Mouse (Mus musculus) forebrain, embryonic 13.5 days (tissue): ENCODE measurements around the gene Dhx36. TPM values are rescaled to one million over a fixed set of nuclear protein-coding genes. Genes with fewer than 3 reads are reported as not detected.

Source experiments
- ATAC-seq: fragments of 200-750 bp; cut with Nextera tagmentation; 2 replicates; pipeline ENCODE4 v1.8.0; 2017
- H3K27ac ChIP-seq: fragments of 300-500 bp; sonication (generic); 2 replicates; pipeline ENCODE4 v1.5.1; 2015; ENCODE audit warnings: inconsistent platforms, mild to moderate bottlenecking, moderate library complexity
- H3K27me3 ChIP-seq: fragments of 300-500 bp; sonication (generic); 2 replicates; pipeline ENCODE4 v1.6.1; 2015; ENCODE audit warnings: mild to moderate bottlenecking, inconsistent platforms
- H3K36me3 ChIP-seq: fragments of 300-500 bp; sonication (generic); 2 replicates; pipeline ENCODE4 v1.6.1; 2015; ENCODE audit warnings: mild to moderate bottlenecking, inconsistent platforms; ENCODE audit not compliant: poor library complexity, severe bottlenecking
- H3K4me1 ChIP-seq: fragments of 300-500 bp; sonication (generic); 2 replicates; pipeline ENCODE4 v1.6.1; 2015; ENCODE audit warnings: inconsistent platforms
- H3K4me2 ChIP-seq: fragments of 300-500 bp; sonication (generic); 2 replicates; pipeline ENCODE4 v1.6.1; 2015; ENCODE audit warnings: inconsistent platforms, mild to moderate bottlenecking, moderate library complexity
- H3K4me3 ChIP-seq: fragments of 300-500 bp; sonication (generic); 2 replicates; pipeline ENCODE4 v1.5.1; 2015; ENCODE audit warnings: mild to moderate bottlenecking, inconsistent platforms
- H3K9ac ChIP-seq: fragments of 300-500 bp; sonication (generic); 2 replicates; pipeline ENCODE4 v1.6.1; 2015; ENCODE audit warnings: mild to moderate bottlenecking, inconsistent platforms
- H3K9me3 ChIP-seq: fragments of 300-500 bp; sonication (generic); replicated peaks from 2 replicates; pipeline ENCODE4 v1.6.1; 2016; ENCODE audit warnings: inconsistent platforms
- WGBS: fragments of 180-500 bp; shearing (Covaris S2); methylation state at CpG from one replicate; pipeline ENCODE4 v1.1.7; 2015; 5-methylcytosine and 5-hydroxymethylcytosine counted together
- polyA plus RNA-seq: library from polyadenylated mRNA; unstranded; fragments of >200 nt; fragmentation: Nextera tagmentation; extraction: Ambion mirVana; gene quantifications from 2 replicates; pipeline ENCODE4 v1.2.1, GENCODE M21; 2015

The Dhx36 gene
- polyA plus RNA-seq, 1 experiment from 2014 or later: 46.1 TPM

DNA sequence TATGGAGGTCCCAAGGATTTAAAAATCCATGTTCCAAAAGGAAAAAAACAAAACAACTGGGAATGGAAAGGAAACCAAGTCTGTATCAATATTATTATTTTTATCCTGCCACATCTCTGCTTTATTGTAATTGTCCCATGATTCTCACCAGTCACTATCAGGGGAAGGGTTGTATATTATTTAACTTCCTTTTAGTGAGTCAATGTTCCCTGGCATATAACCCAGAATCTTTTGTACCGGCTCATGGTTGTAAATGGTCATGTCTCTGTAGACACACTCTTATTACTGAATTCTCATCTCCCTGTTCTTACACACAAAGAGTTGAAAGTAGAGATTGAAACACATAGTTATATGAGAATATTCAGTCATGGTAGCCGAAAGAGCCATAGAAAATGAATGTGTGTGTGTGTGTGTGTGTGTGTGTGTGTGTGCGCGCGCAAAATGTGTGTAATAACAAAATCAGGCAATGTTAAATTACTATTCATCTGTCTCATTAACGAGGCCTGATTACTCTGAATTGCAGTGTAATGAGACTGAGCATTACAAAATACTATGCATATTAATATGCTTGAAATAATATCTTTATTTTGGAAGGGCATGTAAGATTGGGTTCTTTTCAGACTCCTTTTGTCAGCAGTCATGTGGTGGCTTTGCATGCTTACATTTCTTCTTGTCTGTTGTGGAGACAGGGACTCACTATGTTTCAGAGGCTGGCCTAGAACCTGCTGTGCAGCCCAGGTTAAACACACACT, 88.2 kb downstream of the Dhx36 start:
- 84% methylated on average over 6 of the region's 6 CpGs for WGBS
- H3K36me3 ChIP-seq: peaks cover 3% of the 10 kb centered on the region; the same call in 1 of the 2 replicates
- peak; percentile 41 for ATAC-seq

More for the DNA sequence above, 88.2 kb downstream of the Dhx36 start:
- H3K4me3 ChIP-seq: no peak overlapping the region
- no peak overlapping the region for H3K27ac ChIP-seq
- no peaks in the 10 kb centered on the region for H3K4me1 ChIP-seq
- no peak overlapping the region for H3K4me2 ChIP-seq
- H3K27me3 ChIP-seq: no peaks in the 10 kb centered on the region
- H3K9me3 ChIP-seq: no peaks in the 10 kb centered on the region
- H3K9ac ChIP-seq: no peak overlapping the region

Other genes with a start within 250 kb of the Dhx36 start
- gene Arhgef26, start 168.7 kb downstream of the Dhx36 start, polyA plus RNA-seq: 9.8 and 10.3 TPM in 2 replicates
- gene Gpr149, start 98.1 kb upstream of the Dhx36 start, polyA plus RNA-seq: 2.3 and 3.4 TPM in 2 replicates